Mouse (Mus musculus) spleen, postnatal 10 days (tissue): ENCODE data around the gene Ccnt1.
"Not testable (repeated sequence)": the region's sequence is repeated elsewhere in the genome, so short reads cannot be mapped to it uniquely, and the experiment has no call there.

ENCODE experiments used
- DNase-seq, 2 experiments: peaks; one replicate each; pipeline ENCODE4 v3.0.0; 2021 to 2022; ENCODE audit warnings: low spot score in 2 of 2

Gene Ccnt1

GRCm38 (mm10) chr15:98546843-98547242, 23.9 kb downstream of the Ccnt1 start:
- no peak for DNase-seq

GRCm38 (mm10) chr15:98545151-98545550, 25.6 kb downstream of the Ccnt1 start:
- DNase-seq = no peak

GRCm38 (mm10) chr15:98543341-98543740, 27.4 kb downstream of the Ccnt1 start:
- no peak for DNase-seq

- DNase-seq = no peak
Observed at GRCm38 (mm10) chr15:98541064-98541463, 29.7 kb downstream of the Ccnt1 start.

GRCm38 (mm10) chr15:98537923-98538322, 32.8 kb downstream of the Ccnt1 start:
- DNase-seq = no peak

GRCm38 (mm10) chr15:98536828-98537510, 33.8 kb downstream of the Ccnt1 start:
- DNase-seq = no peak

GRCm38 (mm10) chr15:98535921-98536320, 34.8 kb downstream of the Ccnt1 start:
- DNase-seq = no peak

GRCm38 (mm10) chr15:98533881-98534627, 36.7 kb downstream of the Ccnt1 start, which contains the start of gene Kansl2:
TSS of gene Kansl2 (minus strand) at chr15:98534264.
- peak; percentile 94 to 97 for DNase-seq

GRCm38 (mm10) chr15:98533035-98533531, 37.6 kb downstream of the Ccnt1 start:
- no peak for DNase-seq

GRCm38 (mm10) chr15:98532281-98532680, 38.4 kb downstream of the Ccnt1 start:
- DNase-seq = no peak

GRCm38 (mm10) chr15:98528066-98528563, 42.6 kb downstream of the Ccnt1 start:
- no peak for DNase-seq

- DNase-seq = no peak
Observed at GRCm38 (mm10) chr15:98527056-98527771, 43.5 kb downstream of the Ccnt1 start.

GRCm38 (mm10) chr15:98526057-98526456, 44.7 kb downstream of the Ccnt1 start:
- no peak for DNase-seq

GRCm38 (mm10) chr15:98521245-98521644, 49.5 kb downstream of the Ccnt1 start:
- no peak for DNase-seq

GRCm38 (mm10) chr15:98517380-98518355, 53.1 kb downstream of the Ccnt1 start:
- DNase-seq = peak; percentile 57 to 70

- not testable (repeated sequence) for DNase-seq
Observed at GRCm38 (mm10) chr15:98514845-98515244, 55.9 kb downstream of the Ccnt1 start.

- no peak for DNase-seq
Observed at GRCm38 (mm10) chr15:98514146-98514545, 56.6 kb downstream of the Ccnt1 start.

GRCm38 (mm10) chr15:98513676-98514075, 57.0 kb downstream of the Ccnt1 start:
- DNase-seq = not testable (repeated sequence)

- DNase-seq = peak in 1 of 2 experiments; percentile 49
Observed at GRCm38 (mm10) chr15:98512799-98513321, 57.9 kb downstream of the Ccnt1 start.

- no peak for DNase-seq
Observed at GRCm38 (mm10) chr15:98512232-98512631, 58.5 kb downstream of the Ccnt1 start.
